Mouse (Mus musculus) gastrocnemius, postnatal 25 days (tissue): Measurements from ENCODE around the gene Gm38392. TPM values are rescaled to one million over a fixed set of nuclear protein-coding genes. Genes with fewer than 3 reads are reported as not detected.

Source experiments
- DNase-seq: peaks from one replicate; pipeline ENCODE4 v3.0.0; 2022
- total RNA-seq, 2 experiments: library from RNA; stranded (reverse); gene quantifications; 1 replicate in 1 of 2; 2 replicates in 1 of 2; pipeline ENCODE4 v1.2.3; 2021

Gm38392 gene
- total RNA-seq, 2 experiments from 2014 or later = 0.51 to 0.69 TPM

DNA sequence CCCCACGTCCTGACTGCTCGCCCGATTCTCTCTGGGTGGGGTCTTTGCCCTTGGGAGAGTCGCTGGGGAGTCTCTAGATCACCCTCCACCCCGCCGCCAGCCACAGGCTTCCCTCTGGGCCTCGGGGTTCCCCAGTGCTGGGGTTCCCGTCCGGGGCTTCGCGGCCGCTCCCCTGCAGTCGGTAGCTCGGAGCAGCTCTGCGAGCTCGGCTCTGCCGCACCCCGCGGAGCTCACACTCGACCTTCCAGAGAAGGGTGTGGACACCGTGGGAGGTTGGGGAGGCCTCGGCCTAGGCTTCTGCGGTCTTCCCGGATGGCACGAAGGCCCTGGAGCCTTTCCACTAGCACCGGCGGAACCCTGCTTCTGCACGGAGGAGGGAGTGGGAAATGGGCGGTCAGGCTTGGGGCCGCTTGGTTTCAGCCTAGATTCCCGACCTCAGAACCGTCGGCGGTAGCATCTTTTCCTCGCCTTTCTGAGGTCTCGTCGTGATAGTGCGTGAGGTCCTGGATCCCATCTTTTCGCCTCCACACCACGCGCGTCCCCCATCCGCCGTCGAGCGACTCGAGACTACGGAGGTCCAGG lies 71.9 kb downstream of the Gm38392 start:
- no peak for DNase-seq

DNA sequence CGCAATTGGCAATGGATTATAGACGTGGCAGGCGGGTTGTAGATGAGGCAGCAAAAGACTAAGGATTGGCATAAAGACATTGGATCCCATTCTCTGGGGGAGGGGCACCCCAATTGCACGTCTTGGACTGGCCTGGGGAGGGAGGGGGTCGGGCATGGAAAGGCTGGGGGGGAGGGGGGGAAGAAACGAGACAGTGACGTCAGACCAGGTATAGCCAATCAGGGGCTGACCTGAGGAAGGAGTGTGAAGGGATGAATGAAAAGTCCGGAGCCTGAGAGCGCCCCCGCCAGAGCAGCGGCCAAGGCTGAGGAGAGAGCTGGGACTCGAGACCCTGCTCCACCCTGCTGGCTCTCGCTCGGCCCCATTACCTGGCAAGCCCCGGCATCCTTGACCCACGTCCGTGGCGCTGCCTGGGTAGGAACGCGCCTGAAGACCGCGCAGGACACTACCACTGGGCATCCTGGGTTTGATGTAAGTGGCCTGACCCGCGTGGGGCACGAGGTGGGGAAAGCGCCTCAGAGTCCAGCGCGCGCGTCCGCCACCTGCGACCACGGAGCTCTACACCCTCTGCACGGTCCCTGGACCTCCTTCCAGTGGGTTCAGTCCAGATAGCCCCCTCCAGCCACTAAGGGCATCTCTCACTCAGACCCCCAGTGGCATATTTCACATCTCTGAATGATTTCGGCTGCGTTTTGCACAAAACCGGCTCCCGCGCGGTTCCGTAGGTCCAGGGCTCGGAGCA lies 72.6 kb downstream of the Gm38392 start:
- no peak for DNase-seq

DNA sequence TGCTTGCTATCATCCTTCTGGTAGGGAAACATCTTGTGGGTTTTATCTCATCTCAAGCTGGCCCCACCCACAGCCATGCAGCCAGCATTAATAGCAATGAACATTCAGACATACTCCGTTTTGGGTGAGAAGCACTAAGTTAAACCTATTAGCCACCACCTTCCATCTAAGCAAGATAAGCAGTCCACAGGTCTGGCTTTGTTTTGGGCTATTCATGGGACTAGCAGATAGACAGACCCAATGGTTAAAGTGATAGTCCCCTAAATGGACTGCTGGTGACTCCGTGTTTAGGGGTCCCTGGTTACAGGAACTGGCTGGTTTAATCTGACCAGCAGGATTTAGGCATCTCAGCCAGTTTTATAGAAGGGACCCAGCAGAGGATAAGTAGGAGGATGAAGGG lies 74.0 kb downstream of the Gm38392 start:
- no peak for DNase-seq

DNA sequence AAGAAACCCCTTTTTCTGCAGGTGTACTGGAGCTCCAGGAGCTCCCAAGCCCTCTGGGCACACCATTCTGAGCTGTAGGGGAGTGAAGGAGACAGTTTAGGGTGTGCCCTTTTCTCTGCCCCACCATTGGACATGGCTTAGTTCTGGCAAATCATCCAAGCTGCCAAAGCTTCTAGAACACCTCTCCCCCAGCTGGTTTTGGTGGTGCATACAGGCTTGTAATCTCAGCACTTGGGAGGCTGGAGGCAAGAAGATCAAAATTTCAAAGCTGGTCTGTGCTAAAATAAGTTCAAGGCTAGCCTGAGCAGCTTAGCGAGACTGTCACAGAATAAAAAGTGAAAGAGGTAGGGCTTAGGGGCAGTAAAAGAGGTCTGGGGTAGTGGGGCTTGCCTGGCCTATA lies 74.7 kb downstream of the Gm38392 start:
- no peak for DNase-seq

DNA sequence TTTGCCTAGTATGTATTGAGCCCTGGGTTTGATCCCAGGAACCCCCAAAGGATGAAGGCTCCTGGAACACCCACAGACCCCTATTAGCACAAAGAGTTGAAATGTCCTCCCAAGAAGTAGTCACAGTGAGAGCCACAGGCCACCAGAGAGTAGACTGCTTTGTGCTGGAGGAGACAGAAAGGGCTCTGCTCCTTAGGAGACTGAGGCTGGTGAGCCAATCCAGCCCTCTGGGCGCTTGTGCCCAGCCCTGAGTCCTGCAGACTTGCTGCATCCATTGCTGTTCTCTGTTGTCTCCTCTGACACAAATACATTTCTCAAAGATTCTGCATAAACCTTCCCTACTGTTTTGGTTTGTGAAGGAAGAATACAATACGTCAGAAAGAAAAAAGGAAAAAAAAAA lies 76.1 kb downstream of the Gm38392 start:
- no peak for DNase-seq

DNA sequence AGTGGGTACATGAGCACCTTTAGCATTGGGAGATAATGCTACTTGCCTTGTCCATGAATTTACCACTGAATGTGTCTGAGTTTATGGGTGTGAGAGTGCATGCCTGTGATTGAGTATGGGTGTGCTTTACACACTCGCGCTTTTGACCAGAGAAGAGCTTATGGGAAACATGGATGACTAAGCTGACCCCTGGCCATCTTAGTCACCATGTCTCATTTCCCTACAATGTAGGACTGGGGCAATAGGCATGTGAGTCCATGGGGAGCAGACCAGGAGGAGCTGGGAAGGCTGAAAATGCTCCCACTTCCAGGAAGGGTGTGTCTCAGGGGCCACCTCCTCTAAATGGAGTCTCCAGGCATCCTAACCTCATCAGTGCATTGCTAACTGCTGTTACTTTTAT lies 76.9 kb downstream of the Gm38392 start:
- DNase-seq = no peak

DNA sequence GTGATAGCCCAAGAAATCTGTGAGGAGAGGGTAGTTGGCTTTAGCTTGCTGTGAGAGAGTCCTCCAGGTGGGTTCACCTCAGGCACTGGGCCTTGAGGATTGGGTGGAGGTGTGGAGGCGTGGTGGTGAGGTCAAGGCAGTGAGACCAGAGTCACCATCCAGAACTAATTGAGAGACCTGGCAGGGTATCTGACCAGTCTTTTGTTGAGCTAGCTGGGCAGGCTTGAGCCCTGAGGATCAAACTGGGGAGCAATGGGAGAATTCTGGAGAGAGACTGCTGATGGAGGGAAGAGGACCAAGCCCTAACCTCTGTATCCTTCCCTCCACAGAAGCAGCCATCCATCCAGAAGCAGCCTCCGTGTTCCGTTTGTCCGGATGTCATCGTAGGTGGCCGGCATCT lies 77.7 kb downstream of the Gm38392 start:
- no peak for DNase-seq

DNA sequence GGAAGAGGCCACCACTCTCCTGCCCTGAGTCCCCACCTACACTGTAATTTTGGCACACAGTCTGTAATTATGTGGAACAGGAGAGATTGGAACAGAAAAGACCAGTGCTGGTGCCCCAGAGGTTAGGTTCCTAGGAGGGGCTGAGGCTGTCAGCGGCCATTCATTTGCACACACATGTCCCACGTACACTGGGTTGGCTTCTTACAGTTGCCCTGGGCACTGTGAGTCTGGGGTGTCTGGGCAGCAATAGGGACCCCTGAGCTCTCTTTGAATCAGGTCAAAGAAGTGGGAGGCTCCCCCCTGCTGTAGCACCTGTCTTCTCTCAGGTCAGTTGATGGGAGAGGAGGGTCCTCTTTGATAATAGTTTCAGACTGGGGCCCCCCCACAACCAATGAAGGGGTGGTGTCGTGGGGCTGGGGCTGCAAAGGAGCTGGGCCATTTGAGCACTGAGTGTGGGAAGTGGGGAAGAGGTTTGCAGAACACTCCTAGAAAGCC lies 78.7 kb downstream of the Gm38392 start:
- DNase-seq = no peak

DNA sequence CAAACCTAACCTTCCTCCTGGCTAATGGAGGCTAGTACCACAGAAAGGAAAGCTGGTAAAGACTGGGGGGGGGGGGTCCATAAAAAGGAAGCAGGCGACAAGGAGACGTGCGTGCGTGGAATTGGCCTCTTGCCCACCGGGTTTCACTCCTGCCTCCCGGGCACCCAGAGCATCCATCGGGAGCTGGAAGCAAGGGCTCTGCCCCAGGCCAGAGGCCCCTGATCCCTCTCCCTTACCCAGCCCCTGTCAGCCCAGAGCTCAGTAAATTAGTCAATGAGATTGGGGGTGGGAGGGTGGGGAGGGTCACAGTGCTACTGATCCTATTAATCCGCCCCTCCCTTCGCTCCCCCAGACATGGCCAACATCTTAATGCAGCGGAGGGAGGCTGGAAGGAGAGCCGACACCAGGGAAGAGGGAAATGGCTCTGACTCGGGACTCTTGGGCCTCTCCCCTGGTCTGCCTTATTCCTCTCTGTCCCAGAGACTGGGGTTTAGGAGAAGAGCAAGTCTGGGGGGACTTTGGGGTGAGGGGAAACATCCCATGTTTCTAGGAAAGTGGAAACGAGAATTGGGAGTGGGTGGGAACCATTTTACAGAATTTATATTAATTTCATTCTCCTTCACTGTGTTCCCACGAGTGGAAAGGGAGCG lies 79.4 kb downstream of the Gm38392 start:
- no peak for DNase-seq

DNA sequence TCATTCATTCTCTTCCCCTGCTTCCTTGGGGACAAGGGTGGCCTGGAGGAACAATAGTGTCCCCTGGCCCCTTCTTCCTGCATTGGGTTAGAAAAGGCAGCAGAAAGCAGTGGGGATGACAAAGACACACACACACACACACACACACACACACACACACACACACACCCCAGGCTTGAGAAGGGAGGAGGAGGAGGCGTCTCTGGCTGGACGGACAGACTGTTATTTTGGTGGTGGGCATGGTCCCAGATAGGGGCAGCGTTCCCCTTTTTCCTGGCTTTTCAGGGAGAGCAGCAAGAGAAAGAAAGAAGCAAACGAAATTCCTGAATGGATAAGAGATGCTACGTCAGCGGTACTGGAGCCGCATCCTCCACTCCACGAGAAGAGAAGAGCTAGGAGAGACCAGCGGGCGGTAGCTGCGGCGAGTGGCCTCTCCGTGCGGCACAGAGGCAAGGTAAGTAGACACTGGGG lies 80.1 kb downstream of the Gm38392 start:
- no peak for DNase-seq

DNA sequence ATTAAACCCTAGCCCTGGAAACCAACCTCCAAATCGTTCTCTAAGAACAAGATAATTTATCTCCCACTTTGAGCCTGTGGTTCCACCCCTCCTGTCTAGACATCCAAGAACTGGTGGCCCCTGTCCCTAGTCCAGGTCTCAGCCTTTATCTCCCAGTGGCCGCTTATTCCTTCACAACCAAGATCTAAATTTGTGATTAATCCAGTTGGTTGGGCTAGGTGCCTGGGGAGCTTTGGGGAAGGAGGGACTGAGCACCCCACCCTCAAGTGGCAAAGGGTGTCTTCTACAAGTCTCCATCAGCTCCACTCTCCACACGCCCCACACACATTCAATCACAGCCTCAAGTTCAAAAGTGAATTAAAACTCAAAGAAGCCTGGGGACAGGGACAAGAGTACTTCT lies 80.5 kb downstream of the Gm38392 start:
- no peak for DNase-seq

DNA sequence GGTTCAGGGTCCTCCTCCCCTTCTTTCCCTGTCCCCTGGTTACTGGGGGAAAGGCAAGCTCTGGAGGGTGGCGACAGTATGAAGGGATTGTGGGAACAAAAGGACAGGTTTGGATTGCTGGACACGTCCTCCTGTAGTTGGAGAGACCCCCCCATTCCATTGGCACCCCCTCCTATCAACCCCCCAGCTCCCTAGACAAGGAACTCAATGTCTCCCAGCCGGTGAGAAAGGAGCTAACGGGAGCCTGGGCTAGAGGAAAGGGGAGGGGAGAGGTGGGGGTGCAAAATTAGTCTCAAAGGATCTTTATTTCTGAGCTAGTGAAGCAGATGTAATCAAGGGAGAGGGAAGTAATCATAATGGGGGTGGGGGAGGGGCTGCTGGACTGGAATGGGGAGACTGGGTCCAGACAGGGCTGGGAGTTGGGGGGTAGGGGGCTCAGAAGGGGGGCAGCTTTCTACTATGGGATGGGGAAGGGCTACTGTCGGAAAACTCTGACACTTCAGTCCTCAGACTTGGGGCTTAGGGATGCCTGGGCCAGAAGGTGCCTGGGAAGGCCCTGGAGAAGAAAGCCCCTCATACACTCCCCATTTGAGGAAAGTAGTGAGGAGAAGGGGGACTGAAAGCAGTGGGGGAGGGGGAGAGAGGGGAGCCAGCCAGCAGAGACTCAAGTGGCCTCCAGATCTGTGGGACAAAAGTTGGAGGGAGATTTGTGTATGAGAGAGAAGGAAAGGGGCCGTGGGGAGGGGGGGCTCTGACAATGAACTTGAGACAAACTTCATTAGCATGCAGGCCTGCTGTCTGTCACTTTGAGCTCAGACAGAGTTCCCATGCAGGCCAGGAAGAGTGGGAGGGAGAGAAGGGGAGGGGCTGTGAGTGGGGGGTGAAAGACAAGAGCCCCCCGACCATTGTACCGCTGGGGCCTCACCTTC lies 81.2 kb downstream of the Gm38392 start:
- DNase-seq = no peak

DNA sequence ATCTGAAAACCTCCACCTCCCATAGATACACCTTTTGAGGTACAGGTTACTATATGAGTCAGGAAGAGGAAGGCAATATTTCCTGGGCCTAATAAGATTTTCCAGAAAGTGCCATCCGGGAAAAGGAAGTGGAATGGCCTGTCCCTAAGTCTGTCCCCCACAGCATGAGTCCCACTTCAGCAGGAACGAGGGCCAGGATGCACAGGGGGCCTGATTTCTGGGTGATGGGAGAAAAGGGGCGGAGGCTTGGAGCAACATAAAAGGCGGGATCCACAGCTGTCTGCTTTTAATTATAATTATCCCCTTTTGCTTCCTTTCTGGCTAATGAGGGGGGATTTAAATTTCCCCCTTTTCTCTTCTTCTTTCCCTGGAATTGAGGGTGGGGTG lies 81.8 kb downstream of the Gm38392 start:
- DNase-seq = no peak

DNA sequence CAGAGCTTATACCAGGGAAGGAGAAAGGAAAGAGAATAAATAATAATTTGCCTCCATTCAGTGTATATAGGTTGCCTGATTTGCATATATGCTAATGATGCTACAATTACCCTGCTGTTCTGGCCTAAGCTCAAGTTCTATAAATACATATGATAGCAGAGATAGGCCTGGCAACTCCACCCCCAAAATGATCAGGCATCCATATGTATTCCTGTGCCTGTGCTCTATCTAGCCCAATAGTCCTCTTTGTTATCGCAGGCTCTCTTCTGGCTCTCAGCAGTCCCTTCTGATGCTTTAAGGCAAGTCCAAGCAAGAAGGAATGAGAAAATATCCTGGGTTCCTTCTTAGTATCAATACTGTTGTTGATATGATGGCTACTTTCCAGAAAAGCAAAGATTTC lies 82.3 kb downstream of the Gm38392 start:
- DNase-seq = no peak

DNA sequence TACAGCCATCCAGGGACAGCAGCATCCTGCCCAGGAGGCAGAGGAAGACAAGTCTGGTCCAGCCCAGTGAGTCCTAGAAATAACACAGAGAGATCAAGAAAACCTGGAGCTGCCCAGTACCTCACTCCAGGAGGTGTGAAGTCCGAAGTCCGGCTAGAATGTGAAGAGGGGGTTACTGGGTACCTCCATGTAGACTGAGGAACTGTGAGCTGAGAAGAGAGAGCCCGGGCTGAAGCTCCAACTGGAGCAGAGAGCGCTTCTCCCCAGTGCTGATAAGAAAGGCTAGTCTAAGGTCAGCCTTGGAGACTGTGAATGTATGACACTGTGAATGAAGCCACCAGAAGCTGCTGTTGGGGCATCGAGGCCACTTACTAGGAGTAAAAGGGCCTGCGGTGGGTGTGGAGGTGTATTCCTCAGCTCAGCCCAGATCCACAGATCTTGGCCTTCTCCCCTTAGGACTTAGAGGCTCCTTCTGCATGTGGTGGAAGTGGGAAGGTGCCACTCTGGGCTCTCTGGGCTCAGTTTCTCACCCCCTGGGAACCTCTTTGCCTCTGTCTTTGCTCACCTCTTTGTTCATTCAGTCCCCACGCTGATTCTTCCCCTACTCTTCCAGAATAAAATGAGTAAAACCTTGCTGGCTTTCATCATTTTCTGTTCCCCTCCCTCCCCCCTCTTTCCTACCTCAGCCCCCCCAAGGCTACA lies 82.9 kb downstream of the Gm38392 start:
- no peak for DNase-seq

DNA sequence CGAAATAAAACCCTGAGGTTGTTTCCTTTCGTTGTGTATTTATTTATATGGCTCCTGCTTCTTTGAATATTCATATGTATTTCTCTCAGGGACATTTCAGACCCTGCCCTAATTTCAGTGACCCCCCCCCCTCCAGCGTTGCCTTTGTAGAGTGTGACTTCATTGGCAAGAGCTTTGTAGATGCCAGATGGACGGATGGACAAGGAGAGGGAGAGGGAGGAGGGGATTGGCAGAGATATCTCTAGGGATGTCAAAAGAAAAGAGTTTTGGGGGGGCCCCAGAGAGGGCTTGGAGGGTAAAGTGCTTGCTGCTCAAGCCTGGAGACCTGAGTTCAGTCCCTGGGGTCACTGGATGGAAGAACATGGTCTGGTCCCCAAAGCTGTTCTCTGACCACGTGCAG lies 83.6 kb downstream of the Gm38392 start:
- no peak for DNase-seq

DNA sequence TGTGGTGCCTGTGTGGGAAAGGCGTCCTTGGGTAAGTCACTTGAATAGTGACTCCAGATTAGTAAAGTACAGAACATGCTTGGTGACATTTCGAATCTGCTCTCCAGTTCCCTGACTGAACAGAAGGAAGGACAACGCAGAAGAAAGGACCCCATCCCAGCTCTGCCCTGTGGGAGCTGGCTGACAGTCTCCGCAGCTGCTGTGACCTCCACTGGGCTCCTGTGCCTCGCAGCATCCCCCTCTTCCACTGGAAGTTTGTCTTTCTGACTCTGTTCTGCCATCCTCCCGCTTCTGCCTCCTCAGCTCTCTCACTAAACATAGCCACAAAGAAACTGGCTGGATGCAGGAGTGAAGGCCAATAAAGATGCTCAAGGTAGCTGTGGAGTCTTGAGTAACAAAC lies 84.0 kb downstream of the Gm38392 start:
- DNase-seq = no peak

DNA sequence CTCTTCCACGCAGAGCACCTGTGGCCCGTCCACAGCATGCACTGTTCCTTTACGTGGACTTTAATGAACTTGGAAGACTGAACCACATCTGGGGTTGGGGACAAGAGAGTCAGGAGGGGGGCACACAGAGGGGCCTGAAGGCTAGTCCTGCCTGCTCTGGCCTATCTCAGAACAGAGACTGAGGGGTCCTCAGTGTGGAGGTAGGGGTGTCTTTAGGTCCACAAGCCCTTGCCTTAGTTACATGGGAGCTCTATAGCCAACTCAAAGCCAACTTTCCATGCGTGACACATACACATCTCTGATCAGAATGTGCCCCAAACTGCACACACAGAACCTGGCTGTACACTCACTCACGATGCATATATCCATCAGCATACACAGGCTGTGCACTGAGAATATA lies 85.4 kb downstream of the Gm38392 start:
- no peak for DNase-seq

DNA sequence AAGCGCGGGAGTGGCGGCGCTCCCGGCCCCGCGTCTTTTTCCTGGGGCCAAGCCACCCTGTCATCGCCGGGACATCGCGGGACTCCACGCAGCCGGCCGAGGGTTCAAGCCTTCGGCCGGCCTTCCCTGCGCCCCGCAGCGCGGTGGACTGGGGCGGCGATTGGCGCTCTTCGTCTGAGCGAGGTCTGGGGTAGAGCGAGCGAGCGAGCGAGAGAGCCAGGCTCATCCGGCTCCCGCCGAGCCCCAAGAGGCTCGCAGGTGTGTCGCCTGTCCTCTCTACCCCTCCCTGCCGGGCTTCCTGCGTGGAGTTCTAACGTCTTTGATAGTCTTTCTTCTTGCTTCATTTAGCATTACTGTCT lies 86.1 kb downstream of the Gm38392 start:
- no peak for DNase-seq

DNA sequence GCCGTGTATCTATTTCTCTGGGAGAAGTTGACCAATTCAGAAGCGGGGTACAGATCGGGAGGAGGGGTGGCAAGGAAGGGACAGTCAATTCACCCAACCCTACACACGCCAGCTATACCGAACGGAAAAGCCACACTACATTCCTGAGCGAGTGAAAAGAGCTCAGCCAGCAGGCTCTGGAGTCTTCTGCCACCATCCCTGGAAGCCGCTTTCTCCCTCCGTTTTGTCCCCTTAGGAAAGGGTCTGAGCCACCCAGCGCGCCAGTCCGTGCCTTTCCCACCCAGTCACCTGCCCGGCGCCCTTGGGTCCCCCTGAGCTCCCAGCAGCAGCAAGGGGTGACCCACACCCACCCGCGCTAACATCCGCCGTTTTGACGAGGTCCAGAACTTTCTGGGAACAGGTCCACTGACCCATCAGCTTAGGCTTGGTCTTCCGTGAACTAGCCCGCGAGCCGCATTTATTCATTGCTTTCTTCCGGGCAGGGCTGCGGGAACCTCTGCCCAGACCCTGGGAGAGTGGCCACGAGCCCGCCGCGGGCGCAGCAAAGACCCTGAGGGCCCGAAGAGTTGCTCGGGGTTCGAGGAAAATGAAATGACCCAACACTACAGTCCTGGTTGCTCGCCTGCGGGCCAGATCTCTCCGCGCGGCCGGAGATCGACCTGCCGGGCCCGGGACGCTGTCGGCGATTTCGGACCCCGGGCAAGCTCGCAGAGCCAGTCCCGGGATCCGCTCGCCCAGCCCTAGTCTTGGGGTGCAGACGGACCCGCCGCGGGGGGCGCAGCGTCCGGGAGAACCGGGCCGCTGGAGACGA lies 86.6 kb downstream of the Gm38392 start:
- DNase-seq = no peak

DNA sequence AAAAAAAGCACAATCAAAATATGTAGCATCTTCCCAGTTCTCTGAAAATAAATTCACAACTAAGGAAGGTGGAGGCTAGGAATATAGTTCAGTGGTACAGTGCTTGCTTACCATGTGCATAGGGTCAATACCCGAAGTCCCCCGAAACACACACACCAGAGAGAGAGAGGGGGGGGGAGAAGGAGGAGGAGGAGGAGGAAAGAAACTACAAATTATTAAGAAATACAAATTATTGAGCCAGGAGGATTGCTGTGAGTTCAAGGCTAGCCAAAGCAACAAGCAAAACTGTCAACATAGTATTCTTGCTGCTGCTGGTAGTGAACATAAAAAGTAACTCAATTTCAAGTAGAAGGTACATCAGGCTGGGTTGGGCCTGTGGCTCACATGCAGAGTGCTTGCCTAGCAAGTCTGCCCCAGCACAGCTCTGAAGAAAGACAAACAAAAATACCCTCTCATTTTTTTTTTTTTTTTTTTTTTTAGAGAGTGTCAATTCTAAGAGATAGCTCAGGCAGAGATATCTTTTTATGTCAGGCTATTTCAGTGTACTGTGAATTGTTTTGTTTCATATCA lies 87.4 kb downstream of the Gm38392 start:
- DNase-seq = no peak
